Mouse (Mus musculus) midbrain, embryonic 14.5 days (tissue): ENCODE measurements at regions not wholly inside any gene's neighbourhood (a gene's known extent, or its start where the extent isn't known, plus 50 kb on each side); places are given as distances from the start of the nearest gene placed in this dataset.

Experiments
- ATAC-seq: fragments of 200-750 bp; cut with Nextera tagmentation; 2 replicates; pipeline ENCODE4 v1.8.0; 2017; ENCODE audit warnings: moderate number of reproducible peaks, moderate library complexity; ENCODE audit not compliant: low FRiP score, low TSS enrichment
- DNase-seq: peaks from one replicate; pipeline ENCODE4 v3.0.0-alpha.2; 2015
- H3K27ac ChIP-seq: fragments of 300-500 bp; sonication (generic); replicated peaks from 2 replicates; pipeline ENCODE4 v1.5.1; 2014; ENCODE audit warnings: mild to moderate bottlenecking, low read depth, low read length, moderate library complexity
- H3K27me3 ChIP-seq: fragments of 300-500 bp; sonication (generic); 2 replicates; pipeline ENCODE4 v1.6.1; 2014; ENCODE audit warnings: low read length, control low read depth, mixed read lengths; ENCODE audit not compliant: control insufficient read depth, insufficient read depth
- H3K36me3 ChIP-seq: fragments of 300-500 bp; sonication (generic); 2 replicates; pipeline ENCODE4 v1.6.1; 2014; ENCODE audit warnings: low read length, control low read depth; ENCODE audit not compliant: control insufficient read depth, insufficient read depth
- H3K4me1 ChIP-seq: fragments of 300-500 bp; sonication (generic); 2 replicates; pipeline ENCODE4 v1.6.1; 2014; ENCODE audit warnings: mild to moderate bottlenecking, antibody characterized with exemption, low read length, control low read depth; ENCODE audit not compliant: control insufficient read depth, insufficient read depth
- H3K4me2 ChIP-seq: fragments of 300-500 bp; sonication (generic); 2 replicates; pipeline ENCODE4 v1.6.1; 2014; ENCODE audit warnings: mild to moderate bottlenecking, low read length, moderate library complexity
- H3K4me3 ChIP-seq: fragments of 300-500 bp; sonication (generic); replicated peaks from 2 replicates; pipeline ENCODE4 v1.5.1; 2014; ENCODE audit warnings: low read depth, low read length
- H3K9ac ChIP-seq: fragments of 300-500 bp; sonication (generic); replicated peaks from 2 replicates; pipeline ENCODE4 v1.6.1; 2014; ENCODE audit warnings: mild to moderate bottlenecking, low read length, moderate library complexity
- H3K9me3 ChIP-seq: fragments of 300-500 bp; sonication (generic); 2 replicates; pipeline ENCODE4 v1.6.1; 2016; ENCODE audit warnings: low read length, control low read depth, mixed read lengths; ENCODE audit not compliant: control insufficient read depth
- WGBS: fragments of 180-500 bp; shearing (Covaris S2); extraction: QIAGEN DNeasy Blood & Tissue Kit; methylation state at CpG from one replicate; pipeline ENCODE4 v1.1.7; 2014; 5-methylcytosine and 5-hydroxymethylcytosine counted together

DNA sequence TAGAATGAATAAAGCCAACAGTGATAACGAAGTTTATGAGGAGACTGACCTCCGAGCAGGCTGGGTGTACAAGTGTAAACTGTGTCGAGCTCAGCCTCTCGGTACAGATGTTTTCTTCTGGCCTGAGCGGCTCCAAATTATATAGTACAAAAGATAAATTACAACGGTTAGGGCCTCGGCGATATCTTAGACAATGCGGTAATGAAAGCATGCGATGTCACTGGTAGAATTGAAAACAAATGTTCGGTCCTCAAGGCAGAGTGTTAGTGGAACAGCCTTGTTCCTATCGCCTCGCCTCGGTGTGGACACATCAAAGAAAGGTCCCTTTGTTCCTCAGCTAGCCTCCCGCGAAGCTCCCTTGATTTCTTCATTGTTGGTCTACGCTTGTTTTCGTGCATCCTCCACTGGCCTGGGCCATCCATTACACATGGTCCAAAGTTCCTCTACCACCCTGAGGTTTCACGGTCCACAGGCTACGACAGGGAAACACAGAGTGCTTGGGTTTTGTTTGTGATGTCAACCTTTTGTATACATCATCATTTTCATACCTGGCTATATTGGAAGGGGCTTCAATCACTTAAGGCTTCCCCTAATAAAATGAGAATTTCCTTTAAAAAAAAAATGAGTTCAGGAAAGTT lies 234.0 kb upstream of the Rsrc1 start:
- Histone ChIP-seq H3K9ac (no peak overlapping the region), H3K27ac (peak overlapping the region; percentile 43; the same call in 1 of the 2 replicates), H3K27me3 (no peaks in the 10 kb centered on the region), H3K4me1 (0 out of 2 replicates have a peak, but pooled peaks cover 3% of the 10 kb centered on the region), H3K4me2 (peak overlapping the region; percentile 45), H3K4me3 (peak overlapping the region; percentile 11; the same call in 1 of the 2 replicates), H3K9me3 (no peaks in the 10 kb centered on the region), H3K36me3 (no peaks in the 10 kb centered on the region)
- peak; percentile 24 for ATAC-seq
- WGBS: 43% methylated on average over 20 of the region's 20 CpGs
- DNase-seq: no peak

DNA sequence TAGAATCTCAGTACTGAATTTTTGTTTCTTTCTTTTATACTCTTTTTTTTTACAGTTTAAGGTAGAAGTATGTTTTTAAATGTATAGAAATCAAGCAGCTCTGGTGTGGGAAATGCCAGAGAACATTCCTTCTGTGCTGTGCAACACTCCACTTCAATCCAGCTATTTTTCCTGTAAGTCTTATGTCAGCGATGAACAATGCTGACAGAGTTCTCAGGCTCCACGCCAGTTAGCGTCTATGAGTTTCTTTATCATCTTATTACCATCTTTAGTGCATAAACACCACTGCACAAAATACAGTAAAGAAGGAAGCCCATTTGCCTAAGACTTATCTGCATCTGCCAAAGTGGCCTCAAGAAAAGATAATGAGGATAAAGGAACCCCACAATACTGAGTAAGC lies 223.0 kb upstream of the Rsrc1 start:
- 80% methylated on average over 3 of the region's 3 CpGs for WGBS
- no peaks in the 10 kb centered on the region; the same call in 1 of the 2 replicates for H3K9me3 ChIP-seq
- H3K4me1 ChIP-seq: no peaks in the 10 kb centered on the region
- H3K9ac ChIP-seq: no peak overlapping the region
- no peak overlapping the region for H3K27ac ChIP-seq
- H3K36me3 ChIP-seq: no peaks in the 10 kb centered on the region
- no peak for DNase-seq
- H3K4me3 ChIP-seq: no peak overlapping the region
- H3K4me2 ChIP-seq: no peak overlapping the region
- no peak for ATAC-seq
- H3K27me3 ChIP-seq: no peaks in the 10 kb centered on the region

DNA sequence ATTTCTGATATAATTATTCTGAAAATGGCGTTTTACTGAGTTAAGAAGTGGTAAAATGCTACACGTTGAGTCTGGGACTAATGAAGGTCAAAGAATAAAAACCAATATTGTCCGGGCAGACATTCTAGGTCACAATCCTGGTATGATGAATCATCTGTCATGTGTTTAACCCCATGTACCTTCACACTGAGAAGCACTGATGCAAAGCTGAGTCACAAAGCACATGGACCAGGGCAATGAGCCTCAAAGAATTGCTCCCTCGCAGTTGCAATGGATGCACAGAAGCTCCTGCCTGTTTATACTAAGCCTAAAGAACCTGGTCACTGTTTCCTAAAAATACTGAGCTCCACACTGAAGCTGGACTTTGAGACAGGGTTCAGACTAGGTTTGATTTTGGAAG lies 221.3 kb upstream of the Rsrc1 start:
- DNase-seq (no peak), ATAC-seq (no peak)
- no peak overlapping the region for H3K27ac ChIP-seq
- H3K4me3 ChIP-seq: no peak overlapping the region
- H3K36me3 ChIP-seq: no peaks in the 10 kb centered on the region
- no peak overlapping the region for H3K4me2 ChIP-seq
- no peaks in the 10 kb centered on the region for H3K4me1 ChIP-seq
- no peaks in the 10 kb centered on the region for H3K27me3 ChIP-seq
- H3K9ac ChIP-seq: no peak overlapping the region
- H3K9me3 ChIP-seq: no peaks in the 10 kb centered on the region
- WGBS: 95% methylated on average over 4 of the region's 4 CpGs

DNA sequence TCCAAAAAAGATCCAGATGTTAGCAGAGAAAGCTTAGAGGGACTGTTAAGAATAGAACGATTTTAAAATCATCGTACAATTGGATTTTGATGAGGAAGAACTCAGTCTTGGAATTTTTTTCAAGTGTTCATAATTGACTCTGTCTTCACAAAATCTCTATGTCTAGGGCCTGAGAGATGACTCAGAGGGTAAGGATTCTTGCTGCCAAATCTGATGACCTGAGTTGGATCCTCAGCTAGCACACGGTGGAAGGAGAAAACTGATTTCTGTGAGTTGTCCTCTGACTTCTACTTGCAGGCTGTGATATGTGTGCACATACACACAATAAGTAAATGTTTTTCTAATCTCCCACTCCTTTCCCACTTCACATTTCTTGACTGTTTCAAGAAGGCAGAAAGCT lies 218.7 kb upstream of the Rsrc1 start:
- H3K9me3 ChIP-seq: no peaks in the 10 kb centered on the region
- no peaks in the 10 kb centered on the region for H3K4me1 ChIP-seq
- H3K4me2 ChIP-seq: no peak overlapping the region
- DNase-seq (no peak), ATAC-seq (no peak)
- no peak overlapping the region for H3K9ac ChIP-seq
- H3K27ac ChIP-seq: no peak overlapping the region
- no peak overlapping the region for H3K4me3 ChIP-seq
- no peaks in the 10 kb centered on the region for H3K27me3 ChIP-seq
- WGBS: 94% methylated on average over 3 of the region's 3 CpGs
- no peaks in the 10 kb centered on the region for H3K36me3 ChIP-seq

DNA sequence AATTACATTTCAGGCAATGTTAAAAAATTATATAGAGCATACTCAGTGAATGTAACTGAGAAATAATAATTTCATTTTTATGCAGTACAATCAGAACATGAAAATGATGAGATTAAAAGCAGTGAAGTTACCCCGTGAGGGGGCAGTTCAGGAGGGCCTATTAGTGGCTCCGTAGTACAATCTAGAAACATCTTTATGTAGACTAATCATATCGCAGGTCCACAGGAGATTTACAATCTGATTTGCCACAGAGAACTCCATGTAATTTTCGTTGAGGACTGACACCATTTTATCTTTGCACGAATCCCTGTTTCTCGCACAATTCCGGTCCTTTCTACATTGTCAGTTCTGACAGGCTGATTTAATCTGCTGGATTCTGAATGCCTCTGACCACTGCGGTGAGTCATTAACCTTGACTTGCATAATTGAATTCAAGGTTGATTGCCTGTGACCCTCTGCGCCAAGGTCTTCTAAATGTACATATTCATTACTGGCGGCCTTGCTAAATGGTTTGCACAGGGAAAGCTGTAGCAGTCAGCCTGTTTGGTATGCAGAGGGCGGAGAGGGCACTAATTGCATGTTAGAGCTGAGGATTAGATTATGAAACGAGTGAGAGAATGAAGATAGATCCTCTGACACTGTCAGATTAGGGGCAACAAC lies 183.7 kb upstream of the Rsrc1 start:
- peak overlapping the region; percentile 24; the same call in 1 of the 2 replicates for H3K4me2 ChIP-seq
- no peaks in the 10 kb centered on the region for H3K9me3 ChIP-seq
- H3K36me3 ChIP-seq: no peaks in the 10 kb centered on the region
- no peak; the same call in 1 of the 2 replicates for ATAC-seq
- no peak overlapping the region; the same call in 1 of the 2 replicates for H3K9ac ChIP-seq
- peak; percentile 62 for DNase-seq
- H3K4me1 ChIP-seq: no peaks in the 10 kb centered on the region
- H3K4me3 ChIP-seq: no peak overlapping the region
- no peak overlapping the region for H3K27ac ChIP-seq
- H3K27me3 ChIP-seq: no peaks in the 10 kb centered on the region
- 28% methylated on average over 12 of the region's 12 CpGs for WGBS

DNA sequence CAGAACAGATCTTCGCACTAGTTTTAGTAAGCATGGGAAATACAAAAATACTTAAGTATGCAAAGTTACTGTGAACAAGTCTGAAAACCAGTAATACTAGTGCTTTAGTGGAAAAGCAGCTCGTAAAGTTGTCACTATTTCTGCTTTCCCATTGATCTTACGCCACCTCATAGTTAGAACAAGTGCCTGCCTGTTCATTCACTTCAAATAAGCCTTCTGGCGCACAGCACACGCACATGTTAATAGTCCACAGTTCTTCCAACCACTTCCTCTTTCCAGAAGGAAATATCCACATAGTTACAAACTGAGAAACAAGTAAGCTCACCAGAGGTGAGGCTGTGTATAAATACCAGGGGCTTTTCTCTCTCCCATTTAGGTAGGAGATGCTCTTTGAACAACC lies 182.9 kb upstream of the Rsrc1 start:
- ATAC-seq (no peak), DNase-seq (no peak)
- Histone ChIP-seq H3K27ac (no peak overlapping the region), H3K4me2 (no peak overlapping the region), H3K27me3 (no peaks in the 10 kb centered on the region), H3K36me3 (no peaks in the 10 kb centered on the region), H3K9me3 (no peaks in the 10 kb centered on the region), H3K9ac (no peak overlapping the region), H3K4me3 (no peak overlapping the region), H3K4me1 (no peaks in the 10 kb centered on the region)
- 78% methylated on average over 5 of the region's 5 CpGs for WGBS

DNA sequence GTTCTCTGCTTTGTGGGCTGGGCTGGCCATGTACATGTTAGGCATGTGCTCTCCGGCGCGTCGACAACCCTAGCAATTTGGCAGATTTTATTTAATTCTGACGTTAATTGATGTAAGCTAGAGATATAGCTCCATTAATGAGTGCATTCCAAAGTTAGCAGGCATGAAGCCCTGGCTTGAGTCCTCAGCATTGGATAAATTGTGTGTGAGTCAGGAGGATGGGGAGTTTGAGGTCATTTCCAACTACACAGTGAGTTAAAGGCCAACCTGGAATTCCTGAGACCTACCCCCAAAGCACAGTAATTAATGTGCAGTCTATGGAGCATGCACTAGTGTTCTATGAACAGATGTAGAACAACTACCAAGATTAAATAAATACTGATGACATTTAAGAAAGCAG lies 178.7 kb upstream of the Rsrc1 start:
- Histone ChIP-seq H3K27me3 (no peaks in the 10 kb centered on the region), H3K36me3 (no peaks in the 10 kb centered on the region), H3K9me3 (no peaks in the 10 kb centered on the region), H3K4me2 (no peak overlapping the region), H3K4me1 (no peaks in the 10 kb centered on the region), H3K4me3 (no peak overlapping the region), H3K9ac (no peak overlapping the region), H3K27ac (no peak overlapping the region)
- ATAC-seq (no peak), DNase-seq (no peak)
- WGBS: 92% methylated on average over 5 of the region's 5 CpGs

DNA sequence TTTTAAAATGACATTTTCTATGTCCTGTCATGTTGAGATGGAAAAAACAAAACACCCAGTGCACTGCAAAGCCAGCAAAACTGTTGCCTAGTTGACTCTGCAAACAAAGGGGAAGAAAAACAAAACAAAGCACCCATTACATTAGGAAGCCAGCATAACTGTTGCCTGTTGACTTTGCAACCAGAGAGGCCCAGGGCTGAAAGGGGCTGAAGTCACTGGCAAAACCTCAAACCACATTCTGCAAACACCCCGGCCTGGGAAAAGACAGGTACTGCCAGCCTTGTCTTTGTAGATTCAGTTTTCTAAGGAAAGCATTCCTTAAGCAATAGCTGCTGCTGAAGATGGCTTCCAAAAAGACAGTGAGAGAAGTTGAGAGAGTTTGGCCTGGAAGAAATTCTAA lies 175.0 kb upstream of the Rsrc1 start:
- ATAC-seq: no peak
- 72% methylated on average over 1 of the region's 1 CpGs for WGBS
- Histone ChIP-seq H3K36me3 (no peaks in the 10 kb centered on the region), H3K27me3 (no peaks in the 10 kb centered on the region), H3K9me3 (no peaks in the 10 kb centered on the region), H3K4me1 (no peaks in the 10 kb centered on the region), H3K9ac (no peak overlapping the region), H3K4me3 (no peak overlapping the region), H3K27ac (no peak overlapping the region), H3K4me2 (no peak overlapping the region)
- no peak for DNase-seq
